Mouse (Mus musculus) retina, postnatal 7 days (tissue): ENCODE results near the gene Usp50.

Experiments used
- DNase-seq: peaks from one replicate; pipeline ENCODE4 v3.0.0-alpha.2; 2012; ENCODE audit warnings: low read depth, low spot score

Usp50 gene

DNA sequence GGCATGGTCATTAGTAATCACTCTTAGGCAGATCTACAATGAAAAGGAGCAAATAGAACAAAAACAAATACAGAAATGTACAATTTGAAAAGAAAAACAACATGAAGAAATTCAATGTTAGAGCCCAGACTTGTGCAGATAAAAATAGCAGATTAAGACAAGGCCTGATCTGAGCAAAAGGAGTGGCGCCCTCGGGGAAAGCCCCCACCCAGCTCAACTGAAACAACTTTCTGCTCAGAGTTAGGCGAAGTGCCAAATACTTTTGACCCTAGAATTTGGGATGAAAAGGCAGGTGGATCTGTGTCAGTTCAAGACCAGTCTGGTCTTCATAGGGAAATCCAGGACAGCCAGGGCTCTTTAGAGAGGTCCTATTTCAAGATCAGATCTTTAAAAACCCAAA lies 117.3 kb downstream of the Usp50 start:
- no peak for DNase-seq

DNA sequence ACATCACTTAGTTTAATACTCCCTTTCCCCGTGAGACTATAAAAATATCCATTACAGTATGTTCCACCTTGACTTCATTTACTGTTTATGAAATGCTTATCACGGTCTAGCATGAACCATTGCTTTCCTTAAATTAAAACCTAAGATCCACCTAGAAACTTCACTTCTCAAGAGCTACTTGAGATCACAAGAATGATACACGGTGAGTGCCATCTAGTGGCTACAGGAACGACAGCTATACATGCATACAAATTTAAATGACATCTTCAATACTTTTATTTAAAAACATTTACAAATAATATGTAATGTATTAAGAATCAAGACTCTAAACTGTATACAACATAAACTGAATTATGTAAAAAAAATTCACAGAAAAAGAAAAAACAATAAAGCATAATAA lies 119.8 kb downstream of the Usp50 start:
- DNase-seq = peak; percentile 14
